Mouse (Mus musculus) embryonic fibroblast, embryonic 13.5 days (primary cell): Measurements from ENCODE around the gene Zbtb22.

Experiments used
- CTCF ChIP-seq: IDR thresholded peaks from 2 replicates; pipeline ENCODE4 v1.5.1; 2011; ENCODE audit warnings: mild to moderate bottlenecking, control low read depth, low read length, moderate library complexity, borderline replicate concordance; ENCODE audit not compliant: insufficient read depth
- POLR2A ChIP-seq: IDR thresholded peaks from 2 replicates; pipeline ENCODE4 v1.6.1; 2011; ENCODE audit warnings: low read depth, mild to moderate bottlenecking, control low read depth, low read length, moderate library complexity

DNA sequence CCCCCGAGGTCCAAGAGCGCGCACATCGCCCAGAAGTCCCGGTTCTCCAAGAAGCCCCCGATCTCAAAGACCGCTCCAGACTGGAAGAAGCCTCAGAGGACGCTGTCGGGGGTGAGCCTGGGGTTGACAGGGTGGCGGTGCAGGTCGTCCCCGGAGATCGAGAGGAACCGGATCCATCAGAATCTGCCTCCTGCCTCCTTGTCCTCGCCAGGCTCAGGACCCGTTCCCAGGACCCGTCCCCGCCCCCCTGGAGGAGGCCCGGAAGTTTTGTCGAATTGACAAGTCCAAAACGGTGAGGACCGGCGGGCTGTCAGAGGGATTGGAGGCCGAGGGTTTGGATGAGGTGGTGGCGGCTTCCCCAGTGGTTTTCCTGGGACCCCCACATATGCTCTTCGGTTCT, 25.3 kb downstream of the Zbtb22 start:
- no peak for TF ChIP-seq CTCF
- no peak for TF ChIP-seq POLR2A
